Mouse (Mus musculus) hindbrain, embryonic 16.5 days (tissue): Measurements from ENCODE around the gene Il11. TPM values are rescaled to one million over a fixed set of nuclear protein-coding genes. Genes with fewer than 3 reads are reported as not detected.
"Not testable (repeated sequence)": the region's sequence is repeated elsewhere in the genome, so short reads cannot be mapped to it uniquely, and the experiment has no call there.

Source experiments
- ATAC-seq: fragments of 200-750 bp; cut with Nextera tagmentation; 2 replicates; pipeline ENCODE4 v1.8.0; 2017; ENCODE audit warnings: moderate TSS enrichment, moderate library complexity
- H3K27ac ChIP-seq: fragments of 300-500 bp; sonication (generic); 2 replicates; pipeline ENCODE4 v1.5.1; 2014; ENCODE audit warnings: low read depth, mild to moderate bottlenecking, control low read depth, low read length, moderate library complexity
- H3K27me3 ChIP-seq: fragments of 300-500 bp; sonication (generic); replicated peaks from 2 replicates; pipeline ENCODE4 v1.6.1; 2014; ENCODE audit warnings: low read length; ENCODE audit not compliant: control insufficient read depth, insufficient read depth
- H3K36me3 ChIP-seq: fragments of 300-500 bp; sonication (generic); 2 replicates; pipeline ENCODE4 v1.6.1; 2014; ENCODE audit warnings: mild to moderate bottlenecking, low read length, moderate library complexity, mixed read lengths; ENCODE audit not compliant: control insufficient read depth, insufficient read depth
- H3K4me1 ChIP-seq: fragments of 300-500 bp; sonication (generic); 2 replicates; pipeline ENCODE4 v1.6.1; 2014; ENCODE audit warnings: low read depth, low read length; ENCODE audit not compliant: control insufficient read depth, insufficient read depth
- H3K4me2 ChIP-seq: fragments of 300-500 bp; sonication (generic); 2 replicates; pipeline ENCODE4 v1.6.1; 2014; ENCODE audit warnings: mild to moderate bottlenecking, low read length, control low read depth, moderate library complexity
- H3K4me3 ChIP-seq: fragments of 300-500 bp; sonication (generic); 2 replicates; pipeline ENCODE4 v1.5.1; 2014; ENCODE audit warnings: mild to moderate bottlenecking, low read length, control low read depth, moderate library complexity
- H3K9ac ChIP-seq: fragments of 300-500 bp; sonication (generic); 2 replicates; pipeline ENCODE4 v1.6.1; 2014; ENCODE audit warnings: low read depth, mild to moderate bottlenecking, control low read depth, low read length, moderate library complexity
- H3K9me3 ChIP-seq: fragments of 300-500 bp; sonication (generic); 2 replicates; pipeline ENCODE4 v1.6.1; 2014; ENCODE audit warnings: mild to moderate bottlenecking, low read length, moderate library complexity; ENCODE audit not compliant: control insufficient read depth
- WGBS: fragments of 180-500 bp; shearing (Covaris S2); extraction: QIAGEN DNeasy Blood & Tissue Kit; methylation state at CpG from one replicate; pipeline ENCODE4 v1.1.7; 2014; 5-methylcytosine and 5-hydroxymethylcytosine counted together
- polyA plus RNA-seq: library from polyadenylated mRNA; unstranded; fragments of >200 nt; fragmentation: Nextera tagmentation; extraction: Ambion mirVana; gene quantifications from 2 replicates; pipeline ENCODE4 v1.2.1, GENCODE M21; 2015

Gene Il11
- 0.95 and 1.3 TPM in 2 replicates for polyA plus RNA-seq

GRCm38 (mm10) chr7:4782759-4783158, at the start of gene Il11, which contains the start of gene Tmem190:
TSS of gene Il11 (minus strand) at chr7:4782859.
TSS of gene Tmem190 (plus strand) at chr7:4782937.
- Histone ChIP-seq H3K4me2 (no peak within 1 kb of the TSS), H3K36me3 (no peaks in the 10 kb centered on the region), H3K9me3 (no peaks in the 10 kb centered on the region), H3K9ac (no peak within 1 kb of the TSS), H3K4me3 (no peak within 1 kb of the TSS), H3K27me3 (peaks cover 19% of the 10 kb centered on the region), H3K27ac (no peak within 1 kb of the TSS), H3K4me1 (no peaks in the 10 kb centered on the region)
- WGBS = 75% methylated on average over 2 of the region's 2 CpGs
- ATAC-seq = no peak

- H3K9ac ChIP-seq = no peak overlapping the region
- ATAC-seq = no peak
- no peaks in the 10 kb centered on the region for H3K4me1 ChIP-seq
- no peak overlapping the region for H3K27ac ChIP-seq
- H3K4me2 ChIP-seq = no peak overlapping the region
- no peak overlapping the region for H3K4me3 ChIP-seq
- peaks cover 12% of the 10 kb centered on the region for H3K36me3 ChIP-seq
- H3K27me3 ChIP-seq = no peaks in the 10 kb centered on the region
- H3K9me3 ChIP-seq = no peaks in the 10 kb centered on the region
- WGBS = 11% methylated on average over 12 of the region's 12 CpGs
These were observed 47.8 kb upstream of the Il11 start for GRCm38 (mm10) chr7:4830476-4830875.

- Histone ChIP-seq H3K9me3 (no peaks in the 10 kb centered on the region), H3K36me3 (peaks cover 12% of the 10 kb centered on the region; the same call in 1 of the 2 replicates), H3K27me3 (no peaks in the 10 kb centered on the region), H3K4me2 (no peak overlapping the region), H3K4me1 (no peaks in the 10 kb centered on the region), H3K27ac (no peak overlapping the region), H3K4me3 (no peak overlapping the region), H3K9ac (no peak overlapping the region)
- no peak for ATAC-seq
- WGBS = 55% methylated on average over 4 of the region's 4 CpGs
These were observed 42.7 kb upstream of the Il11 start for GRCm38 (mm10) chr7:4825365-4825764.

- no peak overlapping the region for H3K4me3 ChIP-seq
- no peak overlapping the region for H3K4me2 ChIP-seq
- no peaks in the 10 kb centered on the region for H3K4me1 ChIP-seq
- no peak overlapping the region for H3K27ac ChIP-seq
- no peak for ATAC-seq
- WGBS = 75% methylated on average over 6 of the region's 6 CpGs
- H3K9ac ChIP-seq = no peak overlapping the region
- H3K27me3 ChIP-seq = no peaks in the 10 kb centered on the region
- no peaks in the 10 kb centered on the region for H3K36me3 ChIP-seq
- no peaks in the 10 kb centered on the region for H3K9me3 ChIP-seq
These were observed 39.7 kb upstream of the Il11 start for GRCm38 (mm10) chr7:4822162-4822907.

- H3K4me3 ChIP-seq = no peak overlapping the region
- no peak overlapping the region for H3K4me2 ChIP-seq
- no peaks in the 10 kb centered on the region for H3K4me1 ChIP-seq
- H3K27ac ChIP-seq = no peak overlapping the region
- WGBS = 75% methylated on average over 4 of the region's 4 CpGs
- no peaks in the 10 kb centered on the region for H3K27me3 ChIP-seq
- no peak for ATAC-seq
- no peaks in the 10 kb centered on the region for H3K36me3 ChIP-seq
- H3K9ac ChIP-seq = no peak overlapping the region
- H3K9me3 ChIP-seq = no peaks in the 10 kb centered on the region
These were observed 39.0 kb upstream of the Il11 start for GRCm38 (mm10) chr7:4821690-4822089.

- not testable (repeated sequence) for H3K9ac ChIP-seq, H3K27ac ChIP-seq, H3K4me2 ChIP-seq, ATAC-seq, H3K27me3 ChIP-seq, H3K9me3 ChIP-seq, H3K4me3 ChIP-seq, H3K4me1 ChIP-seq, H3K36me3 ChIP-seq
- 90% methylated on average over 7 of the region's 7 CpGs for WGBS
These were observed 38.3 kb upstream of the Il11 start for GRCm38 (mm10) chr7:4820925-4821324.

GRCm38 (mm10) chr7:4816559-4816958, 33.9 kb upstream of the Il11 start:
- Histone ChIP-seq H3K9me3 (no peaks in the 10 kb centered on the region), H3K27ac (no peak overlapping the region), H3K27me3 (no peaks in the 10 kb centered on the region), H3K4me2 (no peak overlapping the region), H3K9ac (no peak overlapping the region), H3K4me3 (no peak overlapping the region), H3K36me3 (no peaks in the 10 kb centered on the region), H3K4me1 (peaks cover 5% of the 10 kb centered on the region)
- no peak for ATAC-seq

GRCm38 (mm10) chr7:4813105-4813791, 30.6 kb upstream of the Il11 start:
- peak overlapping the region; percentile 83 for H3K27ac ChIP-seq
- peak overlapping the region; percentile 64 for H3K9ac ChIP-seq
- H3K9me3 ChIP-seq = no peaks in the 10 kb centered on the region
- H3K4me1 ChIP-seq = peaks cover 22% of the 10 kb centered on the region
- 29% methylated on average over 8 of the region's 8 CpGs for WGBS
- ATAC-seq = no peak
- peak overlapping the region; percentile 85 for H3K4me2 ChIP-seq
- H3K4me3 ChIP-seq = peak overlapping the region; percentile 95
- peaks cover 11% of the 10 kb centered on the region for H3K36me3 ChIP-seq
- no peaks in the 10 kb centered on the region for H3K27me3 ChIP-seq

- ATAC-seq = peak; percentile 99
- no peaks in the 10 kb centered on the region for H3K9me3 ChIP-seq
- H3K4me2 ChIP-seq = peak within 1 kb of the TSS; percentile 85
- H3K4me3 ChIP-seq = peak within 1 kb of the TSS; percentile 95
- H3K36me3 ChIP-seq = peaks cover 15% of the 10 kb centered on the region
- peaks cover 22% of the 10 kb centered on the region for H3K4me1 ChIP-seq
- H3K27ac ChIP-seq = peak within 1 kb of the TSS; percentile 98
- H3K9ac ChIP-seq = peak within 1 kb of the TSS; percentile 91
- H3K27me3 ChIP-seq = no peaks in the 10 kb centered on the region
- WGBS = under 1% methylated on average over 62 of the region's 62 CpGs
These were observed 29.8 kb upstream of the Il11 start, which contains the start of gene Ube2s for GRCm38 (mm10) chr7:4812303-4813104. TSS of gene Ube2s (minus strand) at chr7:4812590.
